Mouse (Mus musculus) testis, adult 2 months (tissue): ENCODE data around the gene Traf3ip1.

Experiments
- CTCF ChIP-seq: fragments of 200-500 bp; IDR thresholded peaks from 2 replicates; pipeline ENCODE4 v1.5.1; 2012; ENCODE audit warnings: low read depth, mild to moderate bottlenecking, inconsistent platforms, low read length, moderate library complexity; ENCODE audit not compliant: control insufficient read depth, insufficient read depth, insufficient replicate concordance
- POLR2A ChIP-seq: fragments of 200-500 bp; IDR thresholded peaks from 2 replicates; pipeline ENCODE4 v1.6.1; 2012; ENCODE audit warnings: low read depth, mild to moderate bottlenecking, inconsistent platforms, low read length, moderate library complexity; ENCODE audit not compliant: control insufficient read depth

DNA sequence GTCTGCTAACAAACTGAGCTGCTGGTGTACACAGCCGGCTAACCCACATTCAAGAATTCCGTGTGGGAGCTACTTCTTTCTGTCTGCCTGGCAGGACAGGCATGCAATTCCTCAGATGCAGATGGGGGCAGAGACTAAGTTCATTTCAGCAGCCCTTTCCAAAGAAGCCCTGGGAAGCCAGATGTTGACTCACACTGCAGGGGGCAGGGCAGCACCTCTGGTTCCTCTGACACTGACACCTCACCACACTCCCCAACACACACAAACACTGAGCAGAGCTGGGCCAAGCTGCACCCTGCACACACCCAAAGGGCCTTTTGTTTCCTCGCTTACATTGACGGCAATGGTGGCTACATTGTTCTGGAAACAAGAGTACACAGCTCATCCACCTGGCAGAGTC is 33.9 kb upstream of the Traf3ip1 start:
- no peak for TF ChIP-seq CTCF
- no peak for TF ChIP-seq POLR2A
